Mouse (Mus musculus) megakaryocyte, adult 5-6 weeks (primary cell): Measurements from ENCODE around the gene Jpt2. TPM values are rescaled to one million over a fixed set of nuclear protein-coding genes. Genes with fewer than 3 reads are reported as not detected.

Experiments used
- ATAC-seq: 2 replicates; pipeline ENCODE4 v1.8.0; 2016; ENCODE audit warnings: mild to moderate bottlenecking, inconsistent platforms; ENCODE audit not compliant: poor library complexity, severe bottlenecking
- total RNA-seq, 2 experiments: library from RNA; stranded (forward) in 1 of 2; stranded (reverse) in 1 of 2; fragments of 153-499, 151-499 nt in 1 of 2; fragments of 221-1000, 200-1000 nt in 1 of 2; gene quantifications; 2 replicates each; pipeline versions ENCODE4 v1.2.3 to v1.2.4; 2015 to 2017

The Jpt2 gene
- total RNA-seq, 2 experiments from 2014 or later = 54.0 to 63.8 TPM

- no peak for ATAC-seq
Measured at GRCm38 (mm10) chr17:24888862-24889261, 71.6 kb downstream of the Jpt2 start.

Other genes with a start within 250 kb of the Jpt2 start
- gene Rnf151, start 242.6 kb downstream of the Jpt2 start, total RNA-seq (2015) = not detected in 2 replicates
- gene Rnf151, start 242.6 kb downstream of the Jpt2 start, total RNA-seq (2017) = not detected in 2 replicates
- gene Rps2, start 242.6 kb downstream of the Jpt2 start, total RNA-seq (2015) = 2,172 and 2,303 TPM in 2 replicates
- gene Rps2, start 242.6 kb downstream of the Jpt2 start, total RNA-seq (2017) = 591 and 664 TPM in 2 replicates
- 186 and 217 TPM in 2 replicates for gene Ndufb10, start 236.2 kb downstream of the Jpt2 start, total RNA-seq (2015)
- 251 and 266 TPM in 2 replicates for gene Ndufb10, start 236.2 kb downstream of the Jpt2 start, total RNA-seq (2017)
- 0.45 and 0.52 TPM in 2 replicates for gene Rpl3l, start 232.9 kb downstream of the Jpt2 start, total RNA-seq (2015)
- gene Rpl3l, start 232.9 kb downstream of the Jpt2 start, total RNA-seq (2017) = 0.15 and 1.5 TPM in 2 replicates
- 1,003 and 1,039 TPM in 2 replicates for gene Msrb1, start 224.0 kb downstream of the Jpt2 start, total RNA-seq (2015)
- gene Msrb1, start 224.0 kb downstream of the Jpt2 start, total RNA-seq (2017) = 540 and 544 TPM in 2 replicates
- gene Hs3st6, start 207.7 kb downstream of the Jpt2 start, total RNA-seq (2015) = not detected in 2 replicates
- not detected in 2 replicates for gene Hs3st6, start 207.7 kb downstream of the Jpt2 start, total RNA-seq (2017)
- not detected in 2 replicates for gene Meiob, start 156.4 kb downstream of the Jpt2 start, total RNA-seq (2015)
- 0.33 TPM in 1 of 2 replicates, not detected in the other for gene Meiob, start 156.4 kb downstream of the Jpt2 start, total RNA-seq (2017)
- gene Hagh, start 120.5 kb downstream of the Jpt2 start, total RNA-seq (2015) = 29.5 and 46.1 TPM in 2 replicates
- 22.8 and 25.0 TPM in 2 replicates for gene Hagh, start 120.5 kb downstream of the Jpt2 start, total RNA-seq (2017)
- 3.7 and 4.0 TPM in 2 replicates for gene Fahd1, start 110.3 kb downstream of the Jpt2 start, total RNA-seq (2015)
- 8.4 and 13.0 TPM in 2 replicates for gene Fahd1, start 110.3 kb downstream of the Jpt2 start, total RNA-seq (2017)
- not detected in 2 replicates for gene Igfals, start 94.7 kb downstream of the Jpt2 start, total RNA-seq (2015)
- not detected in 2 replicates for gene Igfals, start 94.7 kb downstream of the Jpt2 start, total RNA-seq (2017)
- gene Nubp2, start 74.3 kb downstream of the Jpt2 start, total RNA-seq (2015) = 74.4 and 76.3 TPM in 2 replicates
- gene Nubp2, start 74.3 kb downstream of the Jpt2 start, total RNA-seq (2017) = 39.8 and 43.2 TPM in 2 replicates
- gene Spsb3, start 74.0 kb downstream of the Jpt2 start, total RNA-seq (2015) = 17.1 and 19.8 TPM in 2 replicates
- 11.1 and 11.9 TPM in 2 replicates for gene Spsb3, start 74.0 kb downstream of the Jpt2 start, total RNA-seq (2017)
- gene Eme2, start 65.6 kb downstream of the Jpt2 start, total RNA-seq (2015) = 2.2 and 5.8 TPM in 2 replicates
- 13.5 and 17.4 TPM in 2 replicates for gene Eme2, start 65.6 kb downstream of the Jpt2 start, total RNA-seq (2017)
- 30.0 and 30.1 TPM in 2 replicates for gene Mrps34, start 65.6 kb downstream of the Jpt2 start, total RNA-seq (2015)
- gene Mrps34, start 65.6 kb downstream of the Jpt2 start, total RNA-seq (2017) = 12.9 and 18.9 TPM in 2 replicates
- 27.2 and 28.2 TPM in 2 replicates for gene Nme3, start 64.2 kb downstream of the Jpt2 start, total RNA-seq (2015)
- gene Nme3, start 64.2 kb downstream of the Jpt2 start, total RNA-seq (2017) = 40.9 and 45.5 TPM in 2 replicates
- 17.3 and 17.6 TPM in 2 replicates for gene Mapk8ip3, start 23.7 kb downstream of the Jpt2 start, total RNA-seq (2015)
- 20.1 and 36.1 TPM in 2 replicates for gene Mapk8ip3, start 23.7 kb downstream of the Jpt2 start, total RNA-seq (2017)
- gene Cramp1l, start 55.1 kb upstream of the Jpt2 start, total RNA-seq (2015) = 17.7 and 18.1 TPM in 2 replicates
- gene Cramp1l, start 55.1 kb upstream of the Jpt2 start, total RNA-seq (2017) = 9.8 and 10.2 TPM in 2 replicates
- gene Ift140, start 55.4 kb upstream of the Jpt2 start, total RNA-seq (2015) = 6.4 and 8.1 TPM in 2 replicates
- gene Ift140, start 55.4 kb upstream of the Jpt2 start, total RNA-seq (2017) = 9.9 and 17.2 TPM in 2 replicates
- gene Tmem204, start 122.9 kb upstream of the Jpt2 start, total RNA-seq (2015) = not detected in 2 replicates
- gene Tmem204, start 122.9 kb upstream of the Jpt2 start, total RNA-seq (2017) = not detected in 2 replicates
- 3.9 and 4.4 TPM in 2 replicates for gene Telo2, start 155.3 kb upstream of the Jpt2 start, total RNA-seq (2015)
- 8.8 and 11.3 TPM in 2 replicates for gene Telo2, start 155.3 kb upstream of the Jpt2 start, total RNA-seq (2017)
- gene Ptx4, start 160.1 kb upstream of the Jpt2 start, total RNA-seq (2015) = not detected in 2 replicates
- not detected in 2 replicates for gene Ptx4, start 160.1 kb upstream of the Jpt2 start, total RNA-seq (2017)
- gene Clcn7, start 172.7 kb upstream of the Jpt2 start, total RNA-seq (2015) = 12.3 and 13.1 TPM in 2 replicates
- 16.6 and 18.3 TPM in 2 replicates for gene Clcn7, start 172.7 kb upstream of the Jpt2 start, total RNA-seq (2017)
- gene Ccdc154, start 201.8 kb upstream of the Jpt2 start, total RNA-seq (2015) = not detected in 2 replicates
- 0.11 TPM in 1 of 2 replicates, not detected in the other for gene Ccdc154, start 201.8 kb upstream of the Jpt2 start, total RNA-seq (2017)
- not detected in 2 replicates for gene Gm38655, start 214.8 kb upstream of the Jpt2 start, total RNA-seq (2015)
- gene Gm38655, start 214.8 kb upstream of the Jpt2 start, total RNA-seq (2017) = not detected in 2 replicates
- gene BC003965, start 223.9 kb upstream of the Jpt2 start, total RNA-seq (2015) = 9.7 and 10.8 TPM in 2 replicates
- gene BC003965, start 223.9 kb upstream of the Jpt2 start, total RNA-seq (2017) = 2.7 and 5.9 TPM in 2 replicates
- 7.3 and 7.7 TPM in 2 replicates for gene Unkl, start 227.7 kb upstream of the Jpt2 start, total RNA-seq (2015)
- 7.3 and 10.5 TPM in 2 replicates for gene Unkl, start 227.7 kb upstream of the Jpt2 start, total RNA-seq (2017)